Mouse (Mus musculus): ENCODE data around the gene Hhat. TPM values are rescaled to one million over a fixed set of nuclear protein-coding genes. Genes with fewer than 3 reads are reported as not detected.

Gene Hhat
- total and polyA plus RNA-seq, 3 experiments: 0.21 to 1.2 (median 1.1) TPM

DNA sequence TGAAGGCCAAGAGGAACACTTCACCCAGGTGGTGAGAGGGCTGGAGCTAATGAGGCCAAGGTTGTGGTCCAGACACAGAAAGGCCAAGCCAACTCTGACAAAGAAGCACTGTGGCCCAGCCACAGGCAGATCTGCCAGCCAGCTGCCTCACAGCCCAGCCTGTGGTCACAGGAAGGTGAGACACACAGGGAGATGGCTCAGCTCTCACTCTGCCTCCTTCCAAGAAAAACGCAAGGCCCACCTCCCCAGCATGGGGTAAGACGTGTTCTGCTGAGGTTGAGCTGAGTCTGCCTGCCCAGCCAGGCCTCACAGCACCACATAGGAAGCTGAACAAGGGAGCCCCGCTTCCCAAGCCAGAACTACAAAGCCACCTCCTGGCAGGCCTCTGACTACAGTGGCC is 34.5 kb downstream of the Hhat start:
- no peaks in the 10 kb centered on the region for H3K4me1 ChIP-seq (ENCODE audit: control insufficient read depth in 1 of 2, insufficient read depth in 2 of 2)
- no peaks in the 10 kb centered on the region for H3K9me3 ChIP-seq (replicated peaks; ENCODE audit: low read length)
- H3K36me3 ChIP-seq (replicated peaks in 1 of 2; ENCODE audit: control insufficient read depth in 1 of 2, insufficient read depth in 1 of 2, low read length in 1 of 2): no peaks in the 10 kb centered on the region
- no peak for TF ChIP-seq RCOR1 (conservative IDR thresholded peaks at IDR 0.05; ENCODE audit: low read depth, low read length)
- no peak for TF ChIP-seq POLR2AphosphoS2 (IDR thresholded peaks at IDR 0.05; ENCODE audit: low read depth, low read length)
- TF ChIP-seq KAT2A (IDR thresholded peaks at IDR 0.05; ENCODE audit: insufficient replicate concordance, low read length): no peak
- no peak for TF ChIP-seq GABPA (IDR thresholded peaks at IDR 0.05; ENCODE audit: insufficient replicate concordance, low read depth, low read length)
- no peak for TF ChIP-seq MEF2A (IDR thresholded peaks at IDR 0.05; ENCODE audit: borderline replicate concordance, low read depth, low read length)
- no peak for TF ChIP-seq NELFE (IDR thresholded peaks at IDR 0.05; ENCODE audit: low read depth, low read length)
- no peak for TF ChIP-seq ELF1 (IDR thresholded peaks at IDR 0.05; ENCODE audit: low read depth, low read length)
- TF ChIP-seq E2F4 (IDR thresholded peaks at IDR 0.05; ENCODE audit: insufficient replicate concordance, low read depth, low read length): no peak
- TF ChIP-seq MYC (IDR thresholded peaks at IDR 0.05; ENCODE audit: low read depth, low read length): no peak
- no peak for TF ChIP-seq RAD21 (IDR thresholded peaks at IDR 0.05; ENCODE audit: low read depth, low read length)
- no peak for TF ChIP-seq ETS1 (conservative IDR thresholded peaks at IDR 0.05; ENCODE audit: low read depth, low read length)
- no peak for TF ChIP-seq ZC3H11A (IDR thresholded peaks at IDR 0.05; ENCODE audit: low read depth, low read length)
- no peak for TF ChIP-seq CTCF (conservative IDR thresholded peaks at IDR 0.05 in 1 of 2, IDR thresholded peaks at IDR 0.05 in 1 of 2; ENCODE audit: low read depth in 2 of 2, low read length in 2 of 2)
- TF ChIP-seq USF1 (IDR thresholded peaks at IDR 0.05; ENCODE audit: low read depth, low read length): no peak
- no peak for TF ChIP-seq MAFK (IDR thresholded peaks at IDR 0.05; ENCODE audit: insufficient replicate concordance, low read length)
- TF ChIP-seq ZMIZ1 (IDR thresholded peaks at IDR 0.05; ENCODE audit: low read depth, low read length): no peak
- no peak overlapping the region for H3K9ac ChIP-seq (ENCODE audit: insufficient read depth, low read depth)
- no peaks in the 10 kb centered on the region for H3K79me2 ChIP-seq (replicated peaks; ENCODE audit: control insufficient read depth, extremely low read depth, insufficient read depth, poor library complexity, severe bottlenecking)
- dilution Hi-C loops (cut with MboI; ENCODE audit: extremely low pct_ligation_motif_present, extremely low pct_unique_long_range_greater_than_20kb, low sequenced_read_pairs) (no loop called here), in situ Hi-C loops (cut with MboI; ENCODE audit: low pct_ligation_motif_present, low pct_unique_long_range_greater_than_20kb, low sequenced_read_pairs) (loop anchor here (10.0 kb wide), 1 partner anchor 178 kb away; no protein-coding TSS in a partner anchor)
- H3K4me2 ChIP-seq (ENCODE audit: insufficient read depth, low read depth, poor library complexity, severe bottlenecking): no peak overlapping the region
- H3K27me3 ChIP-seq (replicated peaks): no peaks in the 10 kb centered on the region
- DNase-seq (ENCODE audit: extremely low read depth): no peak
- no peak overlapping the region for H3K27ac ChIP-seq (ENCODE audit: insufficient read depth, low read depth)
- no peak overlapping the region for H3K4me3 ChIP-seq (replicated peaks in 1 of 3; ENCODE audit: low read depth in 2 of 3, low read length in 2 of 3, poor library complexity in 1 of 3)

- dilution Hi-C loops (cut with MboI; ENCODE audit: extremely low pct_ligation_motif_present, extremely low pct_unique_long_range_greater_than_20kb, low sequenced_read_pairs): no loop called here
- DNase-seq (ENCODE audit: extremely low read depth): no peak
- Histone ChIP-seq H3K27me3 (replicated peaks) (no peaks in the 10 kb centered on the region), H3K27ac (ENCODE audit: insufficient read depth, low read depth) (no peak overlapping the region), H3K79me2 (replicated peaks; ENCODE audit: control insufficient read depth, extremely low read depth, insufficient read depth, poor library complexity, severe bottlenecking) (no peaks in the 10 kb centered on the region), H3K4me1 (ENCODE audit: control insufficient read depth in 1 of 2, insufficient read depth in 2 of 2) (peaks cover 0 to under 1% of the 10 kb centered on the region in 2 experiments; a peak in 2 of 4 replicates), H3K36me3 (replicated peaks in 1 of 2; ENCODE audit: control insufficient read depth in 1 of 2, insufficient read depth in 1 of 2, low read length in 1 of 2) (no peaks in the 10 kb centered on the region), H3K9me3 (replicated peaks; ENCODE audit: low read length) (no peaks in the 10 kb centered on the region), H3K9ac (ENCODE audit: insufficient read depth, low read depth) (no peak overlapping the region), H3K4me3 (replicated peaks in 1 of 3; ENCODE audit: low read depth in 2 of 3, low read length in 2 of 3, poor library complexity in 1 of 3) (no peak overlapping the region), H3K4me2 (ENCODE audit: insufficient read depth, low read depth, poor library complexity, severe bottlenecking) (no peak overlapping the region)
- in situ Hi-C loops (cut with MboI; ENCODE audit: low pct_ligation_motif_present, low pct_unique_long_range_greater_than_20kb, low sequenced_read_pairs): loop anchor here (10.0 kb wide), 1 partner anchor 179 kb away; no protein-coding TSS in a partner anchor
- TF ChIP-seq MAFK (IDR thresholded peaks at IDR 0.05; ENCODE audit: insufficient replicate concordance, low read length): no peak
- no peak for TF ChIP-seq ZKSCAN1 (IDR thresholded peaks at IDR 0.05; ENCODE audit: borderline replicate concordance, low read depth, low read length)
- no peak for TF ChIP-seq CHD2 (IDR thresholded peaks at IDR 0.05; ENCODE audit: low read length)
- no peak for TF ChIP-seq POLR2AphosphoS2 (IDR thresholded peaks at IDR 0.05; ENCODE audit: low read depth, low read length)
- TF ChIP-seq MAX (IDR thresholded peaks at IDR 0.05; ENCODE audit: low read length): no peak
- TF ChIP-seq SIN3A (IDR thresholded peaks at IDR 0.05; ENCODE audit: low read length): no peak
- TF ChIP-seq GABPA (IDR thresholded peaks at IDR 0.05; ENCODE audit: insufficient replicate concordance, low read depth, low read length): no peak
- no peak for TF ChIP-seq IRF4 (IDR thresholded peaks at IDR 0.05; ENCODE audit: low read depth, low read length)
- no peak for TF ChIP-seq USF1 (IDR thresholded peaks at IDR 0.05; ENCODE audit: low read depth, low read length)
- no peak for TF ChIP-seq JUN (IDR thresholded peaks at IDR 0.05; ENCODE audit: insufficient read depth, low read depth, low read length)
- TF ChIP-seq KAT2A (IDR thresholded peaks at IDR 0.05; ENCODE audit: insufficient replicate concordance, low read length): no peak
- no peak for TF ChIP-seq ZMIZ1 (IDR thresholded peaks at IDR 0.05; ENCODE audit: low read depth, low read length)
- no peak for TF ChIP-seq BHLHE40 (IDR thresholded peaks at IDR 0.05; ENCODE audit: low read depth, low read length)
- no peak for TF ChIP-seq SMC3 (IDR thresholded peaks at IDR 0.05; ENCODE audit: low read depth, low read length)
- TF ChIP-seq CHD1 (IDR thresholded peaks at IDR 0.05; ENCODE audit: low read depth, low read length): no peak
- TF ChIP-seq PAX5 (IDR thresholded peaks at IDR 0.05; ENCODE audit: low read length): no peak
- no peak for TF ChIP-seq CTCF (conservative IDR thresholded peaks at IDR 0.05 in 1 of 2, IDR thresholded peaks at IDR 0.05 in 1 of 2; ENCODE audit: low read depth in 2 of 2, low read length in 2 of 2)
- TF ChIP-seq MAZ (IDR thresholded peaks at IDR 0.05; ENCODE audit: low read depth, low read length): no peak
These were observed 35.0 kb downstream of the Hhat start for GRCm38 (mm10) chr1:192736002-192736426.
